Mouse (Mus musculus): ENCODE measurements around the gene Cadm2.

- TF ChIP-seq POLR2A (IDR thresholded peaks at IDR 0.05; ENCODE audit: borderline replicate concordance, extremely low read depth, insufficient read depth, insufficient read length, poor library complexity, severe bottlenecking) (no peak), CTCF (IDR thresholded peaks at IDR 0.05; ENCODE audit: borderline replicate concordance, extremely low read depth, insufficient read depth, insufficient read length) (no peak)
Observed at GRCm38 (mm10) chr16:67578842-67579517, 41.7 kb downstream of the Cadm2 start.

Data from brain, embryonic 14.5 days (tissue).